Mouse (Mus musculus) ES-Bruce4 (cell line): ENCODE measurements around the gene Thtpa.

Source experiments
- CTCF ChIP-seq: IDR thresholded peaks from one replicate; pipeline ENCODE4 v1.8.1; 2011; ENCODE audit warnings: low read depth, low read length
- EP300 ChIP-seq: IDR thresholded peaks from 2 replicates; pipeline ENCODE4 v1.6.1; 2011; ENCODE audit warnings: low read depth, low read length; ENCODE audit not compliant: insufficient read depth

DNA sequence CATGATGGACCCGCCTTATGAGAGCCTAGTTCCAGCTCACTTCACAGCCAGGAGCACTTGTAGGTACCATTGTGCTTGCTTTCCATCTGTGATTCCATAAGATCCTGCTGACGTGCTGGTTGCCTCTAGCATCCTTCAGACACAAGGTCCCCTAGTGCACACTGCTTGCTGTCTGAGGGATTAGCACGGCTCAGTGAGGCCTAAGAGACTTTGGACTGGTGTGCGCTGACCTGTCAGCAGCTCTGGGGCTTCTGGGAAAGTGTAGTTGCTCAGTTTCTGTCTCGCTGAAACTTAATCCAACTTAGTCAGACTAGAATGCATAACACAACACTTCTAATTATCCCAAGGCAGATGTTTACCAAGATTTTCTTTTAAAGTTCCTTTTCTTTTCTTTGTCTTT, 34.7 kb upstream of the Thtpa start:
- TF ChIP-seq CTCF = no peak
- no peak for TF ChIP-seq EP300
